Mouse (Mus musculus) hindbrain, embryonic 15.5 days (tissue): ENCODE measurements at regions not wholly inside any gene's neighbourhood (a gene's known extent, or its start where the extent isn't known, plus 50 kb on each side); places are given as distances from the start of the nearest gene placed in this dataset.

Source experiments
- ATAC-seq: fragments of 200-750 bp; cut with Nextera tagmentation; 2 replicates; pipeline ENCODE4 v1.8.0; 2017; ENCODE audit warnings: low read depth, moderate number of reproducible peaks, moderate TSS enrichment; ENCODE audit not compliant: low FRiP score
- H3K27ac ChIP-seq: fragments of 300-500 bp; sonication (generic); replicated peaks from 2 replicates; pipeline ENCODE4 v1.5.1; 2015; ENCODE audit warnings: mild to moderate bottlenecking, inconsistent platforms
- H3K27me3 ChIP-seq: fragments of 300-500 bp; sonication (generic); 2 replicates; pipeline ENCODE4 v1.6.1; 2015; ENCODE audit warnings: control low read depth, inconsistent platforms
- H3K36me3 ChIP-seq: fragments of 300-500 bp; sonication (generic); 2 replicates; pipeline ENCODE4 v1.6.1; 2015; ENCODE audit warnings: control low read depth, inconsistent platforms
- H3K4me1 ChIP-seq: fragments of 300-500 bp; sonication (generic); replicated peaks from 2 replicates; pipeline ENCODE4 v1.6.1; 2015; ENCODE audit warnings: control low read depth, inconsistent platforms
- H3K4me2 ChIP-seq: fragments of 300-500 bp; sonication (generic); 2 replicates; pipeline ENCODE4 v1.6.1; 2015; ENCODE audit warnings: moderate library complexity, mild to moderate bottlenecking, inconsistent platforms
- H3K4me3 ChIP-seq: fragments of 300-500 bp; sonication (generic); 2 replicates; pipeline ENCODE4 v1.5.1; 2015; ENCODE audit warnings: mild to moderate bottlenecking, inconsistent platforms
- H3K9ac ChIP-seq: fragments of 300-500 bp; sonication (generic); 2 replicates; pipeline ENCODE4 v1.6.1; 2015; ENCODE audit warnings: inconsistent platforms
- H3K9me3 ChIP-seq: fragments of 300-500 bp; sonication (generic); 2 replicates; pipeline ENCODE4 v1.6.1; 2016; ENCODE audit warnings: control low read depth, inconsistent platforms
- WGBS: fragments of 180-500 bp; shearing (Covaris S2); methylation state at CpG from one replicate; pipeline ENCODE4 v1.1.7; 2015; 5-methylcytosine and 5-hydroxymethylcytosine counted together

DNA sequence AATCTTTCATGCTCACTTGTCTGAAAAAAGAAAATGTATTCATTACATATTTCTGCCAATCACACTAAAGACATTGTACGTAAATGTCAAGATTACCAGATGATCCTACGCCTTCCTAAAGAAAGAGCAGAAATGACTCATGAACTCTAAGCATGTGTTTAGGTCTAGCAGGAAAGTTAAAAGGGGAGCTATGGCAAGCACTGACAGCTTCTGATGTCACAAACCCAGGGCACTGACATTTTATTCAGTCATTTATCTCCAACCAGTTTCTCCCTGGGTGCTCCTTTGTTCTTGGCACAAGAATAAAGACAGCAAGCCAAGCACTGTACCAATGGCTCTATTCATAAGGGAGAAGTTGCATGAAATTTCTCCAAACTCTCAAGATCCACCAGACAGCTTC is 133.0 kb downstream of the Mat2b start:
- no peak overlapping the region for H3K27ac ChIP-seq
- ATAC-seq, result no peak
- H3K4me1 ChIP-seq, result no peaks in the 10 kb centered on the region
- no peak overlapping the region for H3K4me2 ChIP-seq
- no peak overlapping the region for H3K9ac ChIP-seq
- WGBS, result 64% methylated on average over 2 of the region's 2 CpGs
- H3K36me3 ChIP-seq, result no peaks in the 10 kb centered on the region
- H3K27me3 ChIP-seq, result no peaks in the 10 kb centered on the region
- no peak overlapping the region for H3K4me3 ChIP-seq
- H3K9me3 ChIP-seq, result no peaks in the 10 kb centered on the region

DNA sequence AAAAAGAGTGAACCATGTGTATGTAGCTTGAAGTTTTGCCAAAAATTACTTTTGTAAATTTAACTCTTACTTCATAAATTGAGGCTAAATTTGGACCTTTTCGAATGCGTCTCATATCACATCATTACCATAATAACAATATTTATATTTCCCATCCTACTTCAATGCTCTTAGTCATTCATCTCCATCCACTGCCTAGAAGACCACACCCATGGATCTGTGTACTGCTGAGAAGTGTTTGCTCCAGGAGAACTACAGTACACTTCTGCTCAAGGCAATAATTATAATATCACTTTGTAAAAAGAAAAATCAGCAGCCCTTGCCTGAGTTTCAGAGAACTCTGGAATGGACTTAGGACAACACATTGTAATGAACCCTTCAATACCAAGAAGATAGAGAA is 133.6 kb downstream of the Mat2b start:
- no peaks in the 10 kb centered on the region for H3K27me3 ChIP-seq
- WGBS, result 96% methylated on average over 2 of the region's 2 CpGs
- no peak overlapping the region for H3K4me3 ChIP-seq
- H3K9ac ChIP-seq, result no peak overlapping the region
- ATAC-seq, result no peak
- H3K9me3 ChIP-seq, result no peaks in the 10 kb centered on the region
- H3K4me1 ChIP-seq, result no peaks in the 10 kb centered on the region
- no peak overlapping the region for H3K27ac ChIP-seq
- no peaks in the 10 kb centered on the region for H3K36me3 ChIP-seq
- H3K4me2 ChIP-seq, result no peak overlapping the region

DNA sequence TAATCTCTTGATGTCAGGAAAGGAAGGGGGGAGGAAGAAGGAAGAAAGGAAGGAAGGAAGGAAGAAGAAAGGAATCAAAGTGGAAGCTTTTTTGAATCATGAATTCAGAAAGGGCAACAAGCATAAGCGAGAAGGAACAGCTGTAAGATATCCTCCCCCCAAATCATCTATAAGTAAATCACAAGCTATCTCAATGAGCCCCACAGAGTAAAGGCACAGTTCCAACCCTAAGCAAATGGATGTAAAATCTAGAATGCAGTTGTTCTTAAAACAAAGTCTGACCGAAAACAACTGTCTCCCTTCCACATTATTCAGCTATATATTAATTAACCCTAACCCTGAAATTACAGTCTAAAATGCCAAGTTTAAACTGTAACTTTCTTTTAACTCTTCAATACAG is 136.5 kb downstream of the Mat2b start:
- no peaks in the 10 kb centered on the region for H3K27me3 ChIP-seq
- WGBS, result 92% methylated on average over 2 of the region's 2 CpGs
- no peaks in the 10 kb centered on the region for H3K4me1 ChIP-seq
- no peak for ATAC-seq
- no peak overlapping the region for H3K27ac ChIP-seq
- H3K9ac ChIP-seq, result no peak overlapping the region
- H3K4me3 ChIP-seq, result no peak overlapping the region
- H3K36me3 ChIP-seq, result no peaks in the 10 kb centered on the region
- H3K4me2 ChIP-seq, result no peak overlapping the region
- H3K9me3 ChIP-seq, result no peaks in the 10 kb centered on the region

- Histone ChIP-seq H3K4me3 (no peak overlapping the region), H3K36me3 (no peaks in the 10 kb centered on the region), H3K9ac (no peak overlapping the region), H3K9me3 (no peaks in the 10 kb centered on the region), H3K27me3 (no peaks in the 10 kb centered on the region), H3K27ac (no peak overlapping the region), H3K4me2 (no peak overlapping the region), H3K4me1 (no peaks in the 10 kb centered on the region)
- no peak for ATAC-seq
- 75% methylated on average over 11 of the region's 11 CpGs for WGBS
Observed at GRCm38 (mm10) chr11:40554867-40555794, 139.9 kb downstream of the Mat2b start.

DNA sequence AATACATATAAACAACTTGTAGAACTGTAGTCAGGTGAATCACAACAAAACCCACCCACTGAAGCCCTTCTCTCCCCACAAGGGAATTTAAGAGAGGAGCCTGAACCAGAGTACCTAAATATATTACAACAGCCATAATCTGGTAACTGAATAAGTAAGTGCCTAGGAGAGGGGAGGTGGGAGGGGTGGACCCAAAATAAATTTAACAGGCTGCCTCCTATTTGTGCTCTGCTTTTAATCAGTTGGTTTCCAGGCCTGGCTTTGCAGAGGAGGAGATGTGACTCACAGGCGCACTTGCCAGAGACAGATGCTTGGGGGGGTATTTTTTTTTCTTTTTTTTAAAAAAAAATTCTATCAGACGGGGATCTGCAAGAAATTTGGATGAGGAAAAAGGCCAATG is 142.9 kb downstream of the Mat2b start:
- H3K4me1 ChIP-seq, result no peaks in the 10 kb centered on the region
- H3K9ac ChIP-seq, result no peak overlapping the region
- H3K36me3 ChIP-seq, result no peaks in the 10 kb centered on the region
- no peaks in the 10 kb centered on the region for H3K9me3 ChIP-seq
- H3K27ac ChIP-seq, result no peak overlapping the region
- WGBS, result 91% methylated on average over 2 of the region's 2 CpGs
- no peak overlapping the region for H3K4me3 ChIP-seq
- ATAC-seq, result no peak
- no peak overlapping the region for H3K4me2 ChIP-seq
- no peaks in the 10 kb centered on the region for H3K27me3 ChIP-seq

DNA sequence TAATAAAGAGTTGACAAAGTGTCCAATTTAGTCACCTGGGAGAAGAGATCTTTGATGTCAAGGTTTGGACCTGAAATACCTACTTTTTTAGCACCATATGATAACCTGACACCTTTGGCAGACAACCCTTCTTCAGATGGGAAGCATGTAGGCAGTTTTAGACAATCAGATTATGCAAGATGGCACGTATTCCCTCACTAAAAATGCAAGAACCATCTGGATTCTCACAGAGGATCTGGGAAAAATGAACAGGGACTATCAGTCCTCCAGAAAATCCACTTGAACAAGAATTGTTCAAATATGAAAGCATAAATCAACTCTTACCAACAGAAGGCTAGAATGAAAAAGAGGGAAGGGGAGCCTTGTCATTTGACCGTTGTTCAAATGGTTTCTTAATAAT is 148.4 kb downstream of the Mat2b start:
- Histone ChIP-seq H3K4me3 (no peak overlapping the region), H3K9me3 (no peaks in the 10 kb centered on the region), H3K4me2 (no peak overlapping the region), H3K9ac (no peak overlapping the region), H3K36me3 (no peaks in the 10 kb centered on the region), H3K27me3 (no peaks in the 10 kb centered on the region), H3K4me1 (no peaks in the 10 kb centered on the region), H3K27ac (no peak overlapping the region)
- ATAC-seq, result no peak
- WGBS, result 82% methylated on average over 2 of the region's 2 CpGs

- H3K27ac ChIP-seq, result no peak overlapping the region
Observed at GRCm38 (mm10) chr11:40545537-40545936, 149.5 kb downstream of the Mat2b start.

GRCm38 (mm10) chr11:40540229-40540628 is 154.8 kb downstream of the Mat2b start:
- no peaks in the 10 kb centered on the region for H3K27me3 ChIP-seq
- no peak overlapping the region for H3K4me3 ChIP-seq
- H3K36me3 ChIP-seq, result no peaks in the 10 kb centered on the region
- no peak for ATAC-seq
- H3K9ac ChIP-seq, result no peak overlapping the region
- no peaks in the 10 kb centered on the region for H3K9me3 ChIP-seq
- H3K4me1 ChIP-seq, result 0 out of 2 replicates have a peak, but pooled peaks cover 4% of the 10 kb centered on the region
- 12% methylated on average over 3 of the region's 3 CpGs for WGBS
- H3K4me2 ChIP-seq, result no peak overlapping the region
- H3K27ac ChIP-seq, result no peak overlapping the region

More at GRCm38 (mm10) chr11:40545537-40545936, 149.5 kb downstream of the Mat2b start:
- ATAC-seq, result no peak
- Histone ChIP-seq H3K36me3 (no peaks in the 10 kb centered on the region), H3K27me3 (no peaks in the 10 kb centered on the region), H3K4me1 (no peaks in the 10 kb centered on the region), H3K9me3 (no peaks in the 10 kb centered on the region), H3K4me3 (no peak overlapping the region), H3K4me2 (no peak overlapping the region), H3K9ac (no peak overlapping the region)
- 30% methylated on average over 1 of the region's 1 CpGs for WGBS

DNA sequence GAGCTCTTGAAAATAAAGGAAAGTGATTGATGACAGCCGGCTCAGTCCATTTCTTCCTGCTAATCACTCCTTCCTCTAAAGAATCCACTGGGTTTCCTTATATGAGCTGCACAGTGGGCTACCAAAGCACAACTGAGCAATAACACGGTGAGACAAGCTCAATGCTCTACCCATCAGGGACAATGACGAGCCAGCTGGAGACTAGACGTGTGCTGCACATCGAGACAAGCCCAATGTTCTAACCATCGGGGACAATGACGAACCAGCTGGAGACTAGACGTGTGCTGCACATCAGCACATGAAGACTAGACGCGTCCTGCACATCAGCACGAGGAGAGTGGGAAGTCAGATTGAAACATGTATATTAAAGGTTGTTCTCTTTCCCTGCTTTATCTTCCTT is 155.2 kb downstream of the Mat2b start:
- Histone ChIP-seq H3K27ac (no peak overlapping the region), H3K4me1 (0 out of 2 replicates have a peak, but pooled peaks cover 4% of the 10 kb centered on the region), H3K9me3 (no peaks in the 10 kb centered on the region), H3K9ac (no peak overlapping the region), H3K4me3 (no peak overlapping the region), H3K36me3 (no peaks in the 10 kb centered on the region), H3K27me3 (no peaks in the 10 kb centered on the region), H3K4me2 (peak overlapping the region; percentile 32; the same call in 1 of the 2 replicates)
- 9% methylated on average over 11 of the region's 11 CpGs for WGBS
- ATAC-seq, result no peak

- 86% methylated on average over 14 of the region's 14 CpGs for WGBS
- Histone ChIP-seq H3K9ac (no peak overlapping the region), H3K36me3 (no peaks in the 10 kb centered on the region), H3K27me3 (no peaks in the 10 kb centered on the region), H3K4me2 (no peak overlapping the region), H3K9me3 (no peaks in the 10 kb centered on the region), H3K27ac (no peak overlapping the region), H3K4me3 (no peak overlapping the region), H3K4me1 (0 out of 2 replicates have a peak, but pooled peaks cover 4% of the 10 kb centered on the region)
- no peak for ATAC-seq
Observed at GRCm38 (mm10) chr11:40536236-40536765, 158.7 kb downstream of the Mat2b start.

- Histone ChIP-seq H3K4me1 (no peaks in the 10 kb centered on the region), H3K9ac (no peak overlapping the region), H3K4me3 (no peak overlapping the region), H3K36me3 (no peaks in the 10 kb centered on the region), H3K4me2 (no peak overlapping the region), H3K27ac (no peak overlapping the region), H3K9me3 (no peaks in the 10 kb centered on the region), H3K27me3 (no peaks in the 10 kb centered on the region)
- 42% methylated on average over 10 of the region's 10 CpGs for WGBS
- peak; percentile 91 for ATAC-seq
Observed at GRCm38 (mm10) chr11:40510325-40511239, 184.4 kb downstream of the Mat2b start.

DNA sequence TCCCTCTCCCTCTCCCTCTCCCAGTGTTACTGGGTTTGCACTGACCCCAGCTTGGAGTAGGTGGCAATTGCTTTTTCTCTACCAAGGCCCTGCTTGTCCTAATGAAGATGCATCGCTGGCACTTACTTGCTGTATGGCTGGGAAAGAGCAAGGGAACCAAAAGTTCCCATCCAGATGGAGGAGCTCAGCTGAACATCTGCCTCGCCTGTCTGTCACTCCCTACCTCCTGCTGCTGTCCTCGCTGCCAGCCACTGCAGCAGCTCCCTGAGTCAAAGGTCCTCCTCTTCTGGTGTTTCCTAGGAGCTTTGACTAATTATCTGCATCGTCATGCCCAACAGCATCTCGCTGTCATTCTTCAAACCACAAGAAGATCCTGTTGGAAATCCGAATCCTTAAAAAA is 203.4 kb downstream of the Mat2b start:
- H3K9ac ChIP-seq, result no peak overlapping the region
- no peak overlapping the region for H3K4me3 ChIP-seq
- no peak overlapping the region for H3K4me2 ChIP-seq
- ATAC-seq, result no peak
- H3K27ac ChIP-seq, result no peak overlapping the region
- WGBS, result 33% methylated on average over 6 of the region's 6 CpGs
- H3K4me1 ChIP-seq, result no peaks in the 10 kb centered on the region
- no peaks in the 10 kb centered on the region for H3K36me3 ChIP-seq
- H3K9me3 ChIP-seq, result no peaks in the 10 kb centered on the region
- H3K27me3 ChIP-seq, result no peaks in the 10 kb centered on the region
